Mouse (Mus musculus) forebrain, embryonic 12.5 days (tissue): ENCODE measurements around the gene Sulf2. TPM values are rescaled to one million over a fixed set of nuclear protein-coding genes. Genes with fewer than 3 reads are reported as not detected.

Source experiments
- ATAC-seq: fragments of 200-750 bp; cut with Nextera tagmentation; 2 replicates; pipeline ENCODE4 v1.8.0; 2017; ENCODE audit warnings: moderate TSS enrichment; ENCODE audit not compliant: low FRiP score
- H3K27ac ChIP-seq: fragments of 300-500 bp; sonication (generic); 2 replicates; pipeline ENCODE4 v1.5.1; 2016; ENCODE audit warnings: mild to moderate bottlenecking
- H3K27me3 ChIP-seq: fragments of 300-500 bp; sonication (generic); 2 replicates; pipeline ENCODE4 v1.6.1; 2016; ENCODE audit warnings: mild to moderate bottlenecking
- H3K36me3 ChIP-seq: fragments of 300-500 bp; sonication (generic); replicated peaks from 2 replicates; pipeline ENCODE4 v1.6.1; 2016; ENCODE audit warnings: mild to moderate bottlenecking
- H3K4me1 ChIP-seq: fragments of 300-500 bp; sonication (generic); 2 replicates; pipeline ENCODE4 v1.6.1; 2016
- H3K4me2 ChIP-seq: fragments of 300-500 bp; sonication (generic); 2 replicates; pipeline ENCODE4 v1.6.1; 2016; ENCODE audit warnings: mild to moderate bottlenecking, moderate library complexity
- H3K4me3 ChIP-seq: fragments of 300-500 bp; sonication (generic); replicated peaks from 2 replicates; pipeline ENCODE4 v1.5.1; 2016; ENCODE audit warnings: mild to moderate bottlenecking
- H3K9ac ChIP-seq: fragments of 300-500 bp; sonication (generic); 2 replicates; pipeline ENCODE4 v1.6.1; 2016; ENCODE audit warnings: mild to moderate bottlenecking
- H3K9me3 ChIP-seq: fragments of 300-500 bp; sonication (generic); 2 replicates; pipeline ENCODE4 v1.6.1; 2016
- WGBS: fragments of 180-500 bp; shearing (Covaris S2); methylation state at CpG from one replicate; pipeline ENCODE4 v1.1.7; 2016; 5-methylcytosine and 5-hydroxymethylcytosine counted together
- polyA plus RNA-seq: library from polyadenylated mRNA; unstranded; fragments of >200 nt; fragmentation: Nextera tagmentation; extraction: Ambion mirVana; gene quantifications from 2 replicates; pipeline ENCODE4 v1.2.1, GENCODE M21; 2016

Sulf2 gene
- polyA plus RNA-seq, 1 experiment from 2014 or later = 77.9 TPM

DNA sequence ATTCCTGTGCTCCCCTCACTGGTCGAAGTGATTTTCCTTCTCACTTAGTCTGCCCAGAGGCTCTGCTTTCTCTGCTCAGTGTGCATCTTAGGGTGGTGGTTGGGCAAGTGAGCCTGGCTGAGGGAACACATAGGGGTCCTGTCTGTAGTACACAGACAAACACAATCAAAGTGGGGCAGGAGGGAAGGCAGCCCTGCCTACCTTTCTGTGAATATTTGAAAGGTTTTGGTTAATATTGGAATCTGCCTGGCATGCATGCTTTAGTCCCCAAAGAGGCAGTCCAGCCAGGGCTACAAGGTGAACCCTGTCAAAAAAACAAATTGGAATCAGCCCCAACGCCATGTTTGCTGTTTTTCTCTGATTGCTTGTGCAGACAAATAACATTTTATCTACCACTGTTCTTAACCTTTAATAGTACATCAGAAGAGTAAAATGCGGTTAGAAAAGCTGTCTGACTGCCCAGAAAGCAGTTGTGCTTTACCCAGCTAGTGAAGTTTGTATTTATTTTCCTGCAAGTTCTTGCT lies 120.4 kb downstream of the Sulf2 start:
- no peaks in the 10 kb centered on the region for H3K9me3 ChIP-seq
- H3K4me2 ChIP-seq = no peak overlapping the region
- 0 out of 2 replicates have a peak overlapping the region, but pooled peaks have one; percentile 0 for H3K27ac ChIP-seq
- H3K27me3 ChIP-seq = no peaks in the 10 kb centered on the region
- ATAC-seq = no peak
- peaks cover 19% of the 10 kb centered on the region for H3K4me1 ChIP-seq
- H3K4me3 ChIP-seq = no peak overlapping the region
- H3K9ac ChIP-seq = no peak overlapping the region
- 0 out of 2 replicates have a peak, but pooled peaks cover 4% of the 10 kb centered on the region for H3K36me3 ChIP-seq
- WGBS = 81% methylated on average over 3 of the region's 3 CpGs

- 88% methylated on average over 5 of the region's 5 CpGs for WGBS
- H3K27ac ChIP-seq = no peak overlapping the region
- no peak overlapping the region for H3K4me2 ChIP-seq
- H3K9me3 ChIP-seq = no peaks in the 10 kb centered on the region
- peaks cover 27% of the 10 kb centered on the region for H3K4me1 ChIP-seq
- no peak overlapping the region for H3K9ac ChIP-seq
- ATAC-seq = no peak
- 0 out of 2 replicates have a peak, but pooled peaks cover 4% of the 10 kb centered on the region for H3K36me3 ChIP-seq
- no peak overlapping the region for H3K4me3 ChIP-seq
- no peaks in the 10 kb centered on the region for H3K27me3 ChIP-seq
Measured at GRCm38 (mm10) chr2:166032628-166033027, 122.8 kb downstream of the Sulf2 start.

DNA sequence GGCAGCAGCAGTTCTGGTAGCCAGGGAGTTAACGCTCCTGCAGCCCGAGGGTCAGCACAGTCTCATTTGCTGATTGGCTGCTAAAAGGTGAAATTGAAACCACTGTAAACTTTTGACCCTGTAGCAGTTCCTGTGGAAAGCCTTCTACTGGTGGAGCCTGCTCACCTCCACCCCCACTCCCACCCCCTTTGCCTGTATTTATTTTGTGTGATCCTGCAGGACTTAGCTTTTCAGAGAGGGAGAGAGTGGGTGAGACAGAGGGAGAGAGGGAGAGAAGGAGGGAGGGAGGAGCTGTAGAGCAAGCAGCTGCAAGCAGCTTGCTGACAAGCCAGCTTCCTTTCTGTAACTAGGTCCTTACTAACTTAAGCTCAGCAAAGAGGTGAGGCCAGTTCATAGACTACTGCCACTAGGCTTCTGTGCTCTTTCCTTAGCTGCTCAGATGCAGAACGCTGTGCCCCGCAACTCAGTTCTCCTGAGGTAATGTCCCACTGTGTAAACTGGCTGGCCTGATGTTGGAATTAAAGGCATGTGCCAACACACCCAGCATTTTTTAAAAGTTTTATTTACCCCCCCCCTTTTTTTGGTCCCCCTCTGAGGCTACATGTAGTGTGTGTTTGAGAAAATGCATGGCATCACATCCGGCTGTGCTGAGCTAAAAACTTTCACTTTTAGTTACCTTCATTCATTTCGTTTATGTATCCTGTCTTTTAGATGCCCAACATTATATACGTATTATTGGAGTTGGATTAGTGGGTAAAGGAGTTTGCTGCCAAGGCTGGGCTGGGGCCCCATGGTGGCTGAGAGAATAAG lies 124.1 kb downstream of the Sulf2 start:
- H3K27me3 ChIP-seq = no peaks in the 10 kb centered on the region
- H3K27ac ChIP-seq = peak overlapping the region; percentile 76
- peak; percentile 41; the same call in 1 of the 2 replicates for ATAC-seq
- peak overlapping the region; percentile 8; the same call in 1 of the 2 replicates for H3K4me3 ChIP-seq
- H3K36me3 ChIP-seq = no peaks in the 10 kb centered on the region
- H3K9me3 ChIP-seq = no peaks in the 10 kb centered on the region
- no peak overlapping the region for H3K9ac ChIP-seq
- 36% methylated on average over 7 of the region's 7 CpGs for WGBS
- H3K4me2 ChIP-seq = peak overlapping the region; percentile 38
- peaks cover 27% of the 10 kb centered on the region for H3K4me1 ChIP-seq

DNA sequence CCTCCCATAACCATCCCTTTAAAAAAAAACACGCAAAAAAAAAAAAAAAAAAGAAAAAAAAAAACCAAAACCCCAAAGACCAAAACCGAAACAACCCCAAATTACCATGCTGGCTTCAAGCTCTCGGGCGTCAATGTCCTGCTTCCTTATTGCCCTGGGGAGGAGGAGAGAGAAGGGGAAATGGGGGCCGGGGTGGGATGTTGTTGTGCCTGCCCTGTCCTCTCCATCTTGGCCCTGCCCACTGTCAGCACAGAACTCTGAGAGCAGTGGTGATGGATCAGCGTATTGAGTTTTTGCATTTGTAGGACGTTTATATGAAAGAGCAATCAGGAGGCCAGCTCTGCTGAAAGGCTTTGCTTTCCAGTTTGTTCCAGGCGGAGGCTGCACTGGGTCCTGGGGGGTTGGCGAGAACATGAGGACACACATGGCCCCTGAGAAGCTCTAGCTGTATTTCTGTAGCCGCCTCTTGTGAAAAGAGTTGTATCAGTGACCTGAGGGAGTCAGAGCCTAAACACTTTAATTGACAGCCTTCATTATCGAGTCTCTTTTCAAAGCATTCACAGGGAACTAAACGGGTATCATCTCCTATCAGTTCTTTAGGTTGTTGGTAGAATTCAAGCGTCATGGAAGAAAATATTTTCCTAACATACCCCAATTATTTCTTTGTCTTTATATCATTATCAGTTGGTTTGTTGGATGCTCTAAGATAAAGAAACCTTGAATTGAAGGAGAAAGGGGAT lies 125.0 kb downstream of the Sulf2 start:
- no peaks in the 10 kb centered on the region for H3K27me3 ChIP-seq
- no peak overlapping the region for H3K9ac ChIP-seq
- peak overlapping the region; percentile 38 for H3K4me2 ChIP-seq
- ATAC-seq = no peak
- peak overlapping the region; percentile 76 for H3K27ac ChIP-seq
- H3K4me1 ChIP-seq = peaks cover 27% of the 10 kb centered on the region
- WGBS = 14% methylated on average over 13 of the region's 13 CpGs
- H3K9me3 ChIP-seq = no peaks in the 10 kb centered on the region
- H3K4me3 ChIP-seq = no peak overlapping the region
- H3K36me3 ChIP-seq = no peaks in the 10 kb centered on the region

DNA sequence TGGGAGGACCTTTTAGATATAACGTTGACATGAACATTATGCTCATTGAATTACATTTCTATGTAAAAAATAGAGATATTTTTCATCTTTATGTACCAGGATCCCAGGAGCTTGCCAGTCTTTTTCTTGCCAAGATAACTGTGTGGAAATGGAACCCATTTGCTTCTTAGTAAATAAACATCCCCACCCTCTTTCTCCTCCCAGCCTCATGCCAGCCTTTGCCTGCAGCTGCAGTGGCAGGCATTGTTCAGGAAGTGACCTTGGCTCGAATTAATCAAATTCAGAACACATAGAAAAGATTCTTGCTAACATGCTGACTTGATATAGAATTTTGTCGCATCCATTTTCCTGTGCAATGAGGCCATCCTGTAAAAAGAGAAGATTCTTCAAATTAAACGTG lies 126.2 kb downstream of the Sulf2 start:
- Histone ChIP-seq H3K4me1 (peaks cover 27% of the 10 kb centered on the region), H3K9ac (no peak overlapping the region), H3K9me3 (no peaks in the 10 kb centered on the region), H3K36me3 (no peaks in the 10 kb centered on the region), H3K27ac (no peak overlapping the region), H3K4me2 (no peak overlapping the region), H3K27me3 (no peaks in the 10 kb centered on the region), H3K4me3 (no peak overlapping the region)
- no peak for ATAC-seq
- 60% methylated on average over 4 of the region's 4 CpGs for WGBS

DNA sequence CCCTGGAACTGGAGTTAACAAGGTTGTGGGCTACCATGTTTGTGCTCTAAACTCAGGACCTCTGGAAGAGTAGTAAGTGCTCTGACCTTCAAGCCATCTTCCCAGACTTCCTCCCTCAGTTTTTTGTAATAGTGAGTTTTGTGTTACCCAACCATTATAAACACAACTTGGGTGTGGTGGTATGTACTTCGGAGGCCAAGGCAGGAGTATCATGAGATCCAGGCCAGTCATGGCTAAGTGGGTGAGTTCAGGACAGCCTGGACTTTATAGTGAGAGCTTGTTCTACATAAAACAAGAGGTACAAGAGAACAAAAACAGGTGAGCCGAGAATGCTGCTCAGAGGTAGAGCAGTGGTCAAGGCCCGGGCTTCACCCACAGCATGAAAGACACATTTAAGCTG lies 127.6 kb downstream of the Sulf2 start:
- H3K4me2 ChIP-seq = no peak overlapping the region
- H3K27me3 ChIP-seq = no peaks in the 10 kb centered on the region
- no peak overlapping the region for H3K9ac ChIP-seq
- H3K9me3 ChIP-seq = no peaks in the 10 kb centered on the region
- no peak for ATAC-seq
- 93% methylated on average over 3 of the region's 3 CpGs for WGBS
- no peak overlapping the region for H3K27ac ChIP-seq
- peaks cover 31% of the 10 kb centered on the region for H3K4me1 ChIP-seq
- H3K4me3 ChIP-seq = no peak overlapping the region
- H3K36me3 ChIP-seq = no peaks in the 10 kb centered on the region

GRCm38 (mm10) chr2:166025943-166026342 lies 129.5 kb downstream of the Sulf2 start:
- WGBS = 92% methylated on average over 5 of the region's 5 CpGs
- Histone ChIP-seq H3K4me1 (peaks cover 40% of the 10 kb centered on the region), H3K9ac (no peak overlapping the region), H3K9me3 (no peaks in the 10 kb centered on the region), H3K27ac (no peak overlapping the region), H3K4me2 (no peak overlapping the region), H3K27me3 (no peaks in the 10 kb centered on the region), H3K36me3 (no peaks in the 10 kb centered on the region), H3K4me3 (no peak overlapping the region)
- ATAC-seq = no peak

- H3K9me3 ChIP-seq = no peaks in the 10 kb centered on the region
- no peak overlapping the region for H3K4me3 ChIP-seq
- H3K27ac ChIP-seq = no peak overlapping the region
- H3K27me3 ChIP-seq = no peaks in the 10 kb centered on the region
- H3K4me2 ChIP-seq = no peak overlapping the region
- ATAC-seq = no peak
- WGBS = 77% methylated on average over 4 of the region's 4 CpGs
- no peak overlapping the region for H3K9ac ChIP-seq
- peaks cover 34% of the 10 kb centered on the region for H3K4me1 ChIP-seq
- no peaks in the 10 kb centered on the region for H3K36me3 ChIP-seq
Measured at GRCm38 (mm10) chr2:166024621-166025020, 130.8 kb downstream of the Sulf2 start.

GRCm38 (mm10) chr2:166024079-166024478 lies 131.4 kb downstream of the Sulf2 start:
- Histone ChIP-seq H3K4me2 (no peak overlapping the region), H3K27me3 (no peaks in the 10 kb centered on the region), H3K36me3 (no peaks in the 10 kb centered on the region), H3K9me3 (no peaks in the 10 kb centered on the region), H3K4me3 (no peak overlapping the region), H3K27ac (no peak overlapping the region), H3K4me1 (peaks cover 31% of the 10 kb centered on the region), H3K9ac (no peak overlapping the region)
- 93% methylated on average over 3 of the region's 3 CpGs for WGBS
- no peak for ATAC-seq

Other genes starting within 250 kb of the Sulf2 start
- gene Ncoa3, start 163.0 kb downstream of the Sulf2 start, polyA plus RNA-seq = 12.9 and 13.2 TPM in 2 replicates